9 mouse cellular contexts compared by ENCODE assay signal in genomic region chr1:34583821-34584263, GRCm38 (mm10). TPM values are rescaled to one million over a fixed set of nuclear protein-coding genes. Genes with fewer than 3 reads are reported as not detected.
DNase-seq lines count a peak whose midpoint lies in the region; ATAC-seq lines count a peak whose summit lies in the region.
"Had no signal": no experiment of that assay in that cellular context is flagged by ENCODE, and none has a peak within 500 bp of the region (broad histone marks: within the 10 kb centered on the region; RNA-seq: fewer than 3 reads in every experiment).

No protein-coding gene starts in this region.

- DNase-seq in ovary, postnatal 14 days (ENCODE audit: low spot score): peak; percentile 10
- no peak for DNase-seq in ovary, adult 18-20 months (ENCODE audit: low spot score)
- DNase-seq in left cerebral cortex, adult 8-10 months (ENCODE audit: low spot score in 2 of 2): peak; percentile 22 to 74
- peak; percentile 67 for DNase-seq in telencephalon, adult 2 months (ENCODE audit: low read depth, low spot score)
- no peak for DNase-seq in spleen, adult 18-20 months
- no peak for DNase-seq in adrenal gland, postnatal 4 days (ENCODE audit: low spot score in 2 of 2)
- no peak for DNase-seq in kidney, postnatal 25 days

- no peak overlapping the region for H3K9ac ChIP-seq in forebrain, embryonic 16.5 days (replicated peaks; ENCODE audit: low read depth, low read length)
- H3K9ac ChIP-seq: limb, embryonic 13.5 days had no signal

- H3K36me3 ChIP-seq in forebrain, embryonic 16.5 days (ENCODE audit: control insufficient read depth, insufficient read depth): peaks cover 9% of the 10 kb centered on the region
- H3K36me3 ChIP-seq: limb, embryonic 13.5 days had no signal

- H3K9me3 ChIP-seq in forebrain, embryonic 16.5 days (ENCODE audit: control insufficient read depth, low read length): no peaks in the 10 kb centered on the region
- H3K9me3 ChIP-seq: limb, embryonic 13.5 days had no signal

- ATAC-seq in forebrain, embryonic 16.5 days: peak; percentile 70

- no peak overlapping the region for H3K4me2 ChIP-seq in forebrain, embryonic 16.5 days (ENCODE audit: low read length)
- H3K4me2 ChIP-seq: limb, embryonic 13.5 days had no signal

- no peak overlapping the region for H3K4me3 ChIP-seq in forebrain, embryonic 16.5 days (replicated peaks; ENCODE audit: low read length)
- H3K4me3 ChIP-seq: limb, embryonic 13.5 days had no signal

- peaks cover 28% of the 10 kb centered on the region for H3K4me1 ChIP-seq in forebrain, embryonic 16.5 days (replicated peaks; ENCODE audit: control insufficient read depth, insufficient read depth, low read length)

- H3K27ac ChIP-seq in forebrain, embryonic 16.5 days (ENCODE audit: low read length): peak overlapping the region; percentile 8; the same call in 1 of the 2 replicates
- H3K27ac ChIP-seq: limb, embryonic 13.5 days had no signal

- 7% methylated on average over 4 of the region's 4 CpGs for WGBS in forebrain, embryonic 16.5 days

- H3K27me3 ChIP-seq in forebrain, embryonic 16.5 days (replicated peaks; ENCODE audit: control insufficient read depth, insufficient read depth, low read length): 0 out of 2 replicates have a peak, but pooled peaks cover 2% of the 10 kb centered on the region

RNA-seq across cellular contexts. Expression of gene Amer3, which starts 4.4 kb away (rescaled TPM):
- 30.0 and 33.5 TPM in 2 replicates for polyA plus RNA-seq in forebrain, embryonic 16.5 days (2015; fragmentation: Nextera tagmentation; extraction: Ambion mirVana)
- 10 to 100 TPM; 24.4 to 27.5 (median 26.4) TPM for total RNA-seq in left cerebral cortex, adult 8-10 months (2022)
- total RNA-seq in adrenal gland, postnatal 4 days (2021): 1 to 10 TPM; 1.7 to 1.8 TPM

RNA-seq across cellular contexts. Expression of gene Prss40, which starts 23.1 kb away (rescaled TPM):
- polyA plus RNA-seq in forebrain, embryonic 16.5 days (2015; fragmentation: Nextera tagmentation; extraction: Ambion mirVana): 0.15 TPM in 1 of 2 replicates, not detected in the other
- total RNA-seq in left cerebral cortex, adult 8-10 months (2022): not detected
- not detected for total RNA-seq in adrenal gland, postnatal 4 days (2021)

RNA-seq across cellular contexts. Expression of gene Cfc1, which starts 48.4 kb away (rescaled TPM):
- polyA plus RNA-seq in forebrain, embryonic 16.5 days (2015; fragmentation: Nextera tagmentation; extraction: Ambion mirVana): 0.32 and 0.49 TPM in 2 replicates
- total RNA-seq in left cerebral cortex, adult 8-10 months (2022): not detected
- total RNA-seq in adrenal gland, postnatal 4 days (2021): not detected

Comparison
In these comparisons a context has a peak if more than half of its experiments do, and no peak if none do; other contexts are left out.
1. DNase-seq: peak in ovary, postnatal 14 days (single experiment), left cerebral cortex, adult 8-10 months (2 of 2) and telencephalon, adult 2 months (single experiment); none in ovary, adult 18-20 months (single experiment), spleen, adult 18-20 months (0 of 2), adrenal gland, postnatal 4 days (0 of 2) and kidney, postnatal 25 days (0 of 2).
2. RNA of gene Amer3, which starts 4.4 kb away (total RNA-seq): 24.4 to 27.5 TPM in left cerebral cortex, adult 8-10 months; 1.7 to 1.8 TPM in adrenal gland, postnatal 4 days; every median in the first group is over 4 times any median in the second.